Mouse (Mus musculus) olfactory bulb, adult 2 months (tissue): ENCODE data around the gene Ttc21a.

Experiments
- CTCF ChIP-seq: fragments of 200-500 bp; IDR thresholded peaks from 2 replicates; pipeline ENCODE4 v1.5.1; 2012; ENCODE audit warnings: low read depth, mild to moderate bottlenecking, low read length, moderate library complexity; ENCODE audit not compliant: insufficient read depth
- POLR2A ChIP-seq: fragments of 200-500 bp; IDR thresholded peaks from 2 replicates; pipeline ENCODE4 v1.6.1; 2012; ENCODE audit warnings: mild to moderate bottlenecking, low read depth, low read length, moderate library complexity; ENCODE audit not compliant: insufficient read depth

GRCm38 (mm10) chr9:120011533-120011932, 74.1 kb downstream of the Ttc21a start:
- TF ChIP-seq CTCF (no peak), POLR2A (no peak)
